Mouse (Mus musculus) heart, embryonic 13.5 days (tissue): ENCODE measurements at regions not wholly inside any gene's neighbourhood (a gene's known extent, or its start where the extent isn't known, plus 50 kb on each side); places are given as distances from the start of the nearest gene placed in this dataset.

Experiments
- ATAC-seq: fragments of 200-750 bp; cut with Nextera tagmentation; 2 replicates; pipeline ENCODE4 v1.8.0; 2017; ENCODE audit warnings: moderate TSS enrichment; ENCODE audit not compliant: insufficient number of reproducible peaks, low FRiP score, low TSS enrichment; ENCODE audit errors: extremely low read depth
- H3K27ac ChIP-seq: fragments of 300-500 bp; sonication (generic); replicated peaks from 2 replicates; pipeline ENCODE4 v1.5.1; 2015; ENCODE audit warnings: moderate library complexity, mild to moderate bottlenecking, inconsistent platforms
- H3K27me3 ChIP-seq: fragments of 300-500 bp; sonication (generic); replicated peaks from 2 replicates; pipeline ENCODE4 v1.6.1; 2015; ENCODE audit warnings: mild to moderate bottlenecking, inconsistent platforms
- H3K36me3 ChIP-seq: fragments of 300-500 bp; sonication (generic); 2 replicates; pipeline ENCODE4 v1.6.1; 2015; ENCODE audit warnings: mild to moderate bottlenecking, inconsistent platforms
- H3K4me1 ChIP-seq: fragments of 300-500 bp; sonication (generic); 2 replicates; pipeline ENCODE4 v1.6.1; 2015; ENCODE audit warnings: inconsistent platforms
- H3K4me2 ChIP-seq: fragments of 300-500 bp; sonication (generic); 2 replicates; pipeline ENCODE4 v1.6.1; 2015; ENCODE audit warnings: inconsistent platforms, mild to moderate bottlenecking, moderate library complexity
- H3K4me3 ChIP-seq: fragments of 300-500 bp; sonication (generic); 2 replicates; pipeline ENCODE4 v1.5.1; 2015; ENCODE audit warnings: moderate library complexity, mild to moderate bottlenecking, inconsistent platforms
- H3K9ac ChIP-seq: fragments of 300-500 bp; sonication (generic); 2 replicates; pipeline ENCODE4 v1.6.1; 2015; ENCODE audit warnings: inconsistent platforms, mild to moderate bottlenecking, moderate library complexity
- H3K9me3 ChIP-seq: fragments of 300-500 bp; sonication (generic); 2 replicates; pipeline ENCODE4 v1.6.1; 2016; ENCODE audit warnings: inconsistent platforms
- WGBS: fragments of 180-500 bp; shearing (Covaris S2); methylation state at CpG from one replicate; pipeline ENCODE4 v1.1.7; 2015; ENCODE audit warnings: mixed read lengths; 5-methylcytosine and 5-hydroxymethylcytosine counted together

- Histone ChIP-seq H3K4me2 (no peak overlapping the region), H3K4me1 (no peaks in the 10 kb centered on the region), H3K4me3 (no peak overlapping the region), H3K27me3 (no peaks in the 10 kb centered on the region), H3K9ac (no peak overlapping the region), H3K27ac (no peak overlapping the region), H3K36me3 (no peaks in the 10 kb centered on the region), H3K9me3 (no peaks in the 10 kb centered on the region)
- ATAC-seq = no peak
- WGBS = 67% methylated on average over 10 of the region's 10 CpGs
Measured at GRCm38 (mm10) chr4:47882076-47882475, 162.9 kb upstream of the Nr4a3 start.

- H3K9me3 ChIP-seq = no peaks in the 10 kb centered on the region
- H3K4me1 ChIP-seq = no peaks in the 10 kb centered on the region
- no peak overlapping the region for H3K4me3 ChIP-seq
- no peak overlapping the region for H3K27ac ChIP-seq
- WGBS = 63% methylated on average over 7 of the region's 7 CpGs
- H3K36me3 ChIP-seq = no peaks in the 10 kb centered on the region
- H3K27me3 ChIP-seq = no peaks in the 10 kb centered on the region
- no peak overlapping the region for H3K9ac ChIP-seq
- no peak for ATAC-seq
- H3K4me2 ChIP-seq = no peak overlapping the region
Measured at GRCm38 (mm10) chr4:47899579-47899978, 145.4 kb upstream of the Nr4a3 start.

- Histone ChIP-seq H3K9me3 (peaks cover 3% of the 10 kb centered on the region; the same call in 1 of the 2 replicates), H3K9ac (no peak overlapping the region), H3K4me3 (no peak overlapping the region), H3K36me3 (no peaks in the 10 kb centered on the region), H3K27me3 (no peaks in the 10 kb centered on the region), H3K4me2 (no peak overlapping the region), H3K4me1 (no peaks in the 10 kb centered on the region), H3K27ac (no peak overlapping the region)
- ATAC-seq = no peak
- 86% methylated on average over 12 of the region's 12 CpGs for whole genome bisulfite sequencing
Measured at GRCm38 (mm10) chr4:47902749-47903148, 142.2 kb upstream of the Nr4a3 start.

GRCm38 (mm10) chr4:47912259-47912658 is 132.7 kb upstream of the Nr4a3 start:
- H3K4me3 ChIP-seq = no peak overlapping the region
- no peak overlapping the region for H3K27ac ChIP-seq
- H3K4me1 ChIP-seq = no peaks in the 10 kb centered on the region
- H3K27me3 ChIP-seq = no peaks in the 10 kb centered on the region
- H3K4me2 ChIP-seq = no peak overlapping the region
- no peak for ATAC-seq
- H3K9me3 ChIP-seq = peaks cover 6% of the 10 kb centered on the region; the same call in 1 of the 2 replicates
- no peaks in the 10 kb centered on the region for H3K36me3 ChIP-seq
- H3K9ac ChIP-seq = no peak overlapping the region
- 53% methylated on average over 1 of the region's 1 CpGs for WGBS

DNA sequence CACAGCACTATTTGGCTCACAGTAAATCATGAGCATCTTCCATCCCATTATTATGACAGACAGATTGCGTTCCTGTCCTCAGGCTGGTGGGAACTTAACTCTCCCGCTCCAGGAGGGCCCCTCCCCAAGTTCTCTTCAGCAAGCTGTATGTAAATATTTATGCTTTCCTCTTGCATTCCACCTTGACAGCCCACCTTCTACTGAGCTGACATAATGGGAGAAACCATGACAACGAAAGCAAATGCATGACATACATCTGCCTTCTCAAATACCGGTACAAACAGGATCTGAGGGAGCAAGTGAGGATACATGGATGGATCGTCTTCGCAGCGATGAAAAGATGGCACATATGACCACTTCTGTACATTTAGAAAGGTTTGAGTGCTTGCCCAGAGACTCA is 125.4 kb upstream of the Nr4a3 start:
- Histone ChIP-seq H3K27me3 (no peaks in the 10 kb centered on the region), H3K4me1 (no peaks in the 10 kb centered on the region), H3K27ac (no peak overlapping the region), H3K36me3 (no peaks in the 10 kb centered on the region), H3K4me3 (no peak overlapping the region), H3K9me3 (no peaks in the 10 kb centered on the region), H3K4me2 (no peak overlapping the region), H3K9ac (no peak overlapping the region)
- WGBS = 72% methylated on average over 7 of the region's 7 CpGs
- ATAC-seq = no peak

GRCm38 (mm10) chr4:47931464-47931863 is 113.5 kb upstream of the Nr4a3 start:
- H3K36me3 ChIP-seq = no peaks in the 10 kb centered on the region
- H3K27ac ChIP-seq = no peak overlapping the region
- no peaks in the 10 kb centered on the region for H3K4me1 ChIP-seq
- WGBS = 88% methylated on average over 2 of the region's 2 CpGs
- H3K4me2 ChIP-seq = no peak overlapping the region
- no peak overlapping the region for H3K4me3 ChIP-seq
- no peaks in the 10 kb centered on the region for H3K27me3 ChIP-seq
- no peak overlapping the region for H3K9ac ChIP-seq
- ATAC-seq = no peak
- H3K9me3 ChIP-seq = peaks cover 7% of the 10 kb centered on the region; the same call in 1 of the 2 replicates

- Histone ChIP-seq H3K27ac (no peak overlapping the region), H3K4me2 (no peak overlapping the region), H3K9me3 (peaks cover 7% of the 10 kb centered on the region; the same call in 1 of the 2 replicates), H3K4me3 (no peak overlapping the region), H3K27me3 (no peaks in the 10 kb centered on the region), H3K4me1 (no peaks in the 10 kb centered on the region), H3K36me3 (no peaks in the 10 kb centered on the region), H3K9ac (no peak overlapping the region)
- no peak for ATAC-seq
- 74% methylated on average over 1 of the region's 1 CpGs for WGBS
Measured at GRCm38 (mm10) chr4:47933526-47933925, 111.4 kb upstream of the Nr4a3 start.

DNA sequence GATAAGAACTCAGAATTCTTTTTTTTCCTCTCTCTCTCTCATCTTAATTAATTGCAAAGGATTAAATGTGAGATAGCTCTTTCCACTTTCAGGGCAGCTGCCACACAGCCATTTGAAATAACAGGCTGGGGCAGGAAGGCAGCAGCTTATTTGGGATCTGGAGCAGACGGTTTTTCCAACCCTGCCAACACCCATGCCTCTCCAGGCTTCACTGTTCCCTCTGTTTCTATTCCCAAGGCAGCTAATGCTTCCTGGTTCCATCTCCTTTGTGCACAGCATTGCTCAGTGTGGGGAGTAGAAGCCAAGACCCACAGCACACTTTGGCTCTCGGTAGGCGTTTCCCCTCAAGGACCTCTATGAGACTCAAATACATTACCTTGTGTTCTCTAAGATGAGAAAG is 109.4 kb upstream of the Nr4a3 start:
- no peak overlapping the region for H3K27ac ChIP-seq
- no peak for ATAC-seq
- H3K36me3 ChIP-seq = no peaks in the 10 kb centered on the region
- H3K9me3 ChIP-seq = peaks cover 7% of the 10 kb centered on the region; the same call in 1 of the 2 replicates
- no peaks in the 10 kb centered on the region for H3K4me1 ChIP-seq
- H3K4me3 ChIP-seq = no peak overlapping the region
- H3K9ac ChIP-seq = no peak overlapping the region
- no peaks in the 10 kb centered on the region for H3K27me3 ChIP-seq
- no peak overlapping the region for H3K4me2 ChIP-seq
- 79% methylated on average over 3 of the region's 3 CpGs for WGBS

DNA sequence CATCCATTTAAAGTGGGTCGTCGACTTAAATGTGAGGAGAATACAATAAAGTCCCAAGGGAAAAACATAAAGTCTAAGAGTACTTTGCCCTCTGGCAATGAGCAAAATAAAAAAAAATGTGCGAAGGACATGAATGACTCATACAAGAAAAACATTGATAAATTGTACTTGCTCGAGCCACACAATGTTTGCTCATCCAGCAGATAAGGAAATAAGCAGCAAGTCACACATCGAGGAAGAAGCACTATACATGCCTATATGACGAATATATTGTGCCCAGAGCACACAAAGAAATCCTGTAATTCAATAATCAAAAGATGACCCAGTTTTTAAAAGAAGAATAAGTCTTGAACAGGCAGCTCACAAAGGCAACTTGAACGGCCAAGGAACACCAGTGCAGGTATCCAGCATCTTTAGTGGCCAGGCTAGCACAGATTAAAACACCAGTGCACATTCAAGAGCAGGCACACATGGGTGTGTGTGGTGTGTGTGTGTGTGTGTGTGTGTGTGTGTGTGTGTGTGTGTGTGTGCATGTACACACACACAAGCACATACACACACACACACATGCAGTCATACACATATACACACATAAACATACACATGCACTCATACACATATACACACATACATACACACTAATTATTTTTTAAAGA is 108.4 kb upstream of the Nr4a3 start:
- WGBS = 59% methylated on average over 7 of the region's 7 CpGs

GRCm38 (mm10) chr4:47947869-47948573 is 96.9 kb upstream of the Nr4a3 start:
- Histone ChIP-seq H3K9ac (no peak overlapping the region), H3K27me3 (no peaks in the 10 kb centered on the region), H3K36me3 (no peaks in the 10 kb centered on the region), H3K9me3 (no peaks in the 10 kb centered on the region), H3K27ac (no peak overlapping the region), H3K4me3 (no peak overlapping the region), H3K4me2 (peak overlapping the region; percentile 7; the same call in 1 of the 2 replicates), H3K4me1 (peaks cover 4% of the 10 kb centered on the region; the same call in 1 of the 2 replicates)
- no peak for ATAC-seq
- 66% methylated on average over 16 of the region's 16 CpGs for WGBS

More for the DNA sequence above, 108.4 kb upstream of the Nr4a3 start:
- Histone ChIP-seq H3K9me3 (peaks cover 7% of the 10 kb centered on the region; the same call in 1 of the 2 replicates), H3K27ac (no peak overlapping the region), H3K4me2 (no peak overlapping the region), H3K36me3 (no peaks in the 10 kb centered on the region), H3K27me3 (no peaks in the 10 kb centered on the region), H3K4me1 (no peaks in the 10 kb centered on the region), H3K9ac (no peak overlapping the region), H3K4me3 (no peak overlapping the region)
- ATAC-seq = no peak

- Histone ChIP-seq H3K4me2 (no peak overlapping the region), H3K27me3 (no peaks in the 10 kb centered on the region), H3K27ac (no peak overlapping the region), H3K4me1 (peaks cover 4% of the 10 kb centered on the region; the same call in 1 of the 2 replicates), H3K4me3 (no peak overlapping the region), H3K9me3 (no peaks in the 10 kb centered on the region), H3K36me3 (no peaks in the 10 kb centered on the region), H3K9ac (no peak overlapping the region)
- WGBS = 65% methylated on average over 8 of the region's 8 CpGs
- no peak for ATAC-seq
Measured at GRCm38 (mm10) chr4:47948789-47949188, 96.2 kb upstream of the Nr4a3 start.
